Mouse (Mus musculus): ENCODE results near the gene Map3k14. TPM values are rescaled to one million over a fixed set of nuclear protein-coding genes. Genes with fewer than 3 reads are reported as not detected.

Map3k14 gene
- polyA plus RNA-seq (2014; fragmentation: Nextera tagmentation; extraction: Ambion mirVana) = 3.3 and 4.8 TPM in 2 replicates

DNA sequence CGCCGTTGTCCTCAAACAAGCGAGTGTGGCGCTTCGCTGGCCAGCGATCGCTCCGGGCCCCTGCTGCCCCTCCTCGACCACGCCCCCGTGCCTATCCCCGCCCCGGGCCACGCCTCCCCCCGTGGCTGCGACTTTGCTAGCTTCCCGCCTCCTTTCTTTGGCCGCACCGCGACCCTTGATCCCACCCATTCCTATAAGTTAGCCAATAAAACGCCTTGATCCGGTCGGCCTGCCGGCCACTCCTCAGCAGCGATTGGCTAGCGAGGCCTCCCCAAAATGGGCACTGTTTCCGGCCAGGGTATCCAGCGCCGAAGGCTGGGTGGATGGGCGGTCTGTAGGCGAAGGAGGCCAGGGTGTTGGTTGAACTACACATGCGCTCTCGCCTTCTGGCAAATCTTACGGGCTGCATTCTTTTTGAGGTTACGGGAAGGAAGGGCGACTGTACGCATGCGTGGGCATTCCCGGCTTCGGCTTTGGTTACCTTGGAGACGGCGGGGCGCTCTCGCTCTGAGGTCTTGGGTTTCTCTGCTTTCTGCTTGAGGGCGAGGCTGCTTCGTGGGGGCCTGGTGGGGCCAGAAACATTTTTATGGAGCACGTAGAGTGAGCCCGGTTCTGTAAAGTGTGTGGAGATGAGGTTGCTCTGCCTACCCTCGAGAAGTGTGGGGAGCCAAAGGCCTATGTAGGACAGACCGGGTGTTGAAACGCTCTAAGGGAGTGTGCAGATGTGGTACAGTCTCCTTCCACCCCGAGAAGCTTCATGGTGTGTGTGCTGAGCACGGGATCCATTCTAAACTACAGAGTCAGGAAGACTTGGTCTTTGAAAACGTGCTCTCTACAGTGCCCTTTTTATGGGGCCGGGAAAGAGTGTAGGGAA, at the start of gene Map3k14:
TSS of gene Map3k14 (minus strand) at position 127 of the 874 bp plus-strand sequence.
- H3K9ac ChIP-seq (ENCODE audit: low read depth, low read length) = peak within 1 kb of the TSS; percentile 83
- H3K4me3 ChIP-seq (ENCODE audit: low read length) = peak within 1 kb of the TSS; percentile 69
- peak within 1 kb of the TSS; percentile 81 for H3K4me2 ChIP-seq (replicated peaks; ENCODE audit: low read depth, low read length)
- 1% methylated on average over 53 of the region's 55 CpGs for WGBS
- H3K27me3 ChIP-seq (ENCODE audit: control insufficient read depth, insufficient read depth, low read length) = no peaks in the 10 kb centered on the region
- H3K36me3 ChIP-seq (ENCODE audit: control insufficient read depth, insufficient read depth, low read length) = no peaks in the 10 kb centered on the region
- peaks cover 44% of the 10 kb centered on the region for H3K4me1 ChIP-seq (ENCODE audit: control insufficient read depth, insufficient read depth, low read length)
- ATAC-seq (ENCODE audit: low FRiP score, low TSS enrichment) = peak; percentile 99
- peak within 1 kb of the TSS; percentile 87 for H3K27ac ChIP-seq (ENCODE audit: low read depth, low read length)
- H3K9me3 ChIP-seq (ENCODE audit: control insufficient read depth, low read length) = no peaks in the 10 kb centered on the region

DNA sequence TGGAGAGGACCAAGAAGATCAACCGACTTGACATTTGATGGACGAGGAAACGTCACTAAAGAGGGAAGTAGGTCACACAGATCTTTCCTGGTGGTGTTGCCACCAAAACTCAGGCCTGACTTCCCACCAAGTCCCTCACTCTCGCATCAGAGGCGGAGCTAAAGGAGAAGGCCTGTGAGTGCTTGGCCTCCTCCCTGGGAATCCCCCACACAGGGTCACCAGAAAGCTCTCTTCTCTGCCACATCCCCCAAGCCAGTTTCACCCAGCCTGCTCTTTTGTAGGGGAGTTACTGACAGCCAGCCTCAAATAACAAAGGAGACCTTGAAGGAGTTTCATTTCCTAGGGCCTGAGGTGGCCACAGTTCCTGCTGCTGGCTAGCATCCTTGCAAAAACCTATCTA, 48.1 kb upstream of the Map3k14 start:
- Histone ChIP-seq H3K27me3 (ENCODE audit: control insufficient read depth, insufficient read depth, low read length) (no peaks in the 10 kb centered on the region), H3K4me3 (ENCODE audit: low read length) (no peak overlapping the region), H3K9me3 (ENCODE audit: control insufficient read depth, low read length) (no peaks in the 10 kb centered on the region), H3K4me2 (replicated peaks; ENCODE audit: low read depth, low read length) (no peak overlapping the region), H3K9ac (ENCODE audit: low read depth, low read length) (0 out of 2 replicates have a peak overlapping the region, but pooled peaks have one; percentile 7), H3K27ac (ENCODE audit: low read depth, low read length) (peak overlapping the region; percentile 51), H3K4me1 (ENCODE audit: control insufficient read depth, insufficient read depth, low read length) (peaks cover 14% of the 10 kb centered on the region), H3K36me3 (ENCODE audit: control insufficient read depth, insufficient read depth, low read length) (no peaks in the 10 kb centered on the region)
- no peak for ATAC-seq (ENCODE audit: low FRiP score, low TSS enrichment)
- WGBS = 67% methylated on average over 5 of the region's 5 CpGs

DNA sequence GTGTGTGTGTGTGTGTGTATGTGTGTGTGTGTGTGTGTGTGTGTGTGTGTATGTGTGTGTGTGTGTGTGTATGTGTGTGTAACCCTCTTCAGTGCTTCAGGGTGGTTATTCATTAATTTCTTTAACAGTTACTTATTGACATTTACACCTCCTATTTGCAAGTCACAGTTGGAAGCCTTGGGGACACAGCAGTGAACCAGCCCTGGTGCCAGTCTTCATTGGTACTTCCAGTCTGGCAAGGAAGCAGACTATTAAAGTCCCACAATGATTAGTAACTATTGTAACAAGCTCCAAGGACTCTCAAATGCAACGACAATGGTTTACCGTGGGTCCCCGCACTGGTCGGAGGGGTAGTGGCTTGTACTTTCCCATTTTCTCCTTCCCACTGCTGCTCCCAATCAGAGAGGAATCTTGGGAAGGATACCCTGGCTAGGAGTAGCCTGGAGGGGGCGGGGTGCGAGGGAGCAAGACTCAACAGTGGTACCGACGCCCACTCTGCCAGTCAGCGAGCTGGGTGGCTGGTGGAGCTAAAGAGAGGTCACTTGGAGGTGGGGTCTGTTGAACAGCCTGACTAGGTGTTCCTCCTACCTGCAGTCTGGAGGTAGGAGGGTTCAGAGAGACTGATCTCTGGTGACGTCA, 47.6 kb upstream of the Map3k14 start:
- H3K27me3 ChIP-seq (ENCODE audit: control insufficient read depth, insufficient read depth, low read length) = no peaks in the 10 kb centered on the region
- H3K9me3 ChIP-seq (ENCODE audit: control insufficient read depth, low read length) = no peaks in the 10 kb centered on the region
- no peak overlapping the region for H3K4me2 ChIP-seq (replicated peaks; ENCODE audit: low read depth, low read length)
- H3K9ac ChIP-seq (ENCODE audit: low read depth, low read length) = no peak overlapping the region
- no peak overlapping the region for H3K4me3 ChIP-seq (ENCODE audit: low read length)
- ATAC-seq (ENCODE audit: low FRiP score, low TSS enrichment) = no peak
- H3K36me3 ChIP-seq (ENCODE audit: control insufficient read depth, insufficient read depth, low read length) = no peaks in the 10 kb centered on the region
- WGBS = 71% methylated on average over 10 of the region's 10 CpGs
- H3K4me1 ChIP-seq (ENCODE audit: control insufficient read depth, insufficient read depth, low read length) = peaks cover 14% of the 10 kb centered on the region
- H3K27ac ChIP-seq (ENCODE audit: low read depth, low read length) = peak overlapping the region; percentile 51

DNA sequence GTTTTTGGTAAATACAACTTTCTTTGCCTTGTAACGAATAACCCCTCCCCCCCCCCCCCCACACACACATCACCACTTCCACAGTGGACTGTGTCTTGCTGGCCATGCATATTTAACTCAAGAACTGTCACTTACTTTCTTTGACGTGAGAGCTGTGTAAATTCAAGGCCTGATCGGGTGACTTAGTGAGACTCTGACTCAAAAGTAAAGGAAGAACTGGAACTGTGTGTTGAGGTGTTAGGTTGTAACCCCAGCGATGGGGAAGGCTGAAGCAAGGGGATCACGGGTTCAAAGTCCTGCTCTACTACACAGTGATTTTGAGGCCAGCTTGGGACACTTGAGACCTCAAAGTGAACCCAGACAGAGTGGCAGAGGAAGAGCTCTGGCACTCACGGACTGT, 46.3 kb upstream of the Map3k14 start:
- Histone ChIP-seq H3K9ac (ENCODE audit: low read depth, low read length) (no peak overlapping the region), H3K27ac (ENCODE audit: low read depth, low read length) (no peak overlapping the region), H3K27me3 (ENCODE audit: control insufficient read depth, insufficient read depth, low read length) (no peaks in the 10 kb centered on the region), H3K4me2 (replicated peaks; ENCODE audit: low read depth, low read length) (no peak overlapping the region), H3K4me1 (ENCODE audit: control insufficient read depth, insufficient read depth, low read length) (peaks cover 14% of the 10 kb centered on the region), H3K4me3 (ENCODE audit: low read length) (no peak overlapping the region), H3K36me3 (ENCODE audit: control insufficient read depth, insufficient read depth, low read length) (no peaks in the 10 kb centered on the region), H3K9me3 (ENCODE audit: control insufficient read depth, low read length) (no peaks in the 10 kb centered on the region)
- no peak for ATAC-seq (ENCODE audit: low FRiP score, low TSS enrichment)
- WGBS = 75% methylated on average over 6 of the region's 6 CpGs

GRCm38 (mm10) chr11:103312655-103313255, 45.5 kb upstream of the Map3k14 start:
- H3K27ac ChIP-seq (ENCODE audit: low read depth, low read length) = peak overlapping the region; percentile 38; the same call in 1 of the 2 replicates
- H3K36me3 ChIP-seq (ENCODE audit: control insufficient read depth, insufficient read depth, low read length) = no peaks in the 10 kb centered on the region
- 46% methylated on average over 8 of the region's 8 CpGs for WGBS

DNA sequence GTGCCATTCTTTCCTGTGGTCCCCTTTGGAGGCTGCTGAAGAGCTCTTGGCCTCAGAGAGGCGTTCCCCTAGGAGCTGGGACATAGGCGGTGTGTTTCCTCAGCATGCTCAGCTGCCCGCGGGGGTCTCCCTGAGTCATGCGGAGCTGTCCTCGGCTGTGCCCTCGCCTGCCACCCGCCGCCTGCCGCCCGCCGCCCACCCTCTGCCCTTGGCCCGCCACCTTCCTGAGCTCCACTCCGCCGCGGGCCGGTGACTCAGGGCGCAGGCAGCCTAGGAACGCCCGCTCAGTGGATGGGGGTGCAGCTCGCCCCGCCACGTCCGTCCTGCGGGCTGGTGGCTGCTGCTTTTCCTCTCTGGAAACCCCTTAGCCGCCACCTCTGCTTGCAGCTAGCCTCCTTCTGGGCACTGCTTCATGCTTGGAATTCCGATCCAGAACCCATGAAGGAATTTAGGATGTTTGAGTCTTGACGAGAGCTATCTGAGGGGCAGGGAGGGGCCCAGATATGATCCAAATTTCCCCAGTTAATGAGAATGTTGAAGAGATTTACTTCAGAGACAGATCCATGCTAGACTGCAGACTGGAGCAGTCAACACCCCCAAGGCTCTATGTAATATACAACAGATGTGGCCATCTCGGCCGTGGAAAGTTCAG, 44.8 kb upstream of the Map3k14 start:
- Histone ChIP-seq H3K4me2 (replicated peaks; ENCODE audit: low read depth, low read length) (peak overlapping the region; percentile 42), H3K9ac (ENCODE audit: low read depth, low read length) (peak overlapping the region; percentile 37; the same call in 1 of the 2 replicates), H3K9me3 (ENCODE audit: control insufficient read depth, low read length) (no peaks in the 10 kb centered on the region), H3K36me3 (ENCODE audit: control insufficient read depth, insufficient read depth, low read length) (no peaks in the 10 kb centered on the region), H3K27me3 (ENCODE audit: control insufficient read depth, insufficient read depth, low read length) (no peaks in the 10 kb centered on the region), H3K4me1 (ENCODE audit: control insufficient read depth, insufficient read depth, low read length) (peaks cover 14% of the 10 kb centered on the region), H3K27ac (ENCODE audit: low read depth, low read length) (peak overlapping the region; percentile 10; the same call in 1 of the 2 replicates), H3K4me3 (ENCODE audit: low read length) (peak overlapping the region; percentile 26; the same call in 1 of the 2 replicates)
- WGBS = 3% methylated on average over 30 of the region's 30 CpGs
- ATAC-seq (ENCODE audit: low FRiP score, low TSS enrichment) = peak; percentile 71

More at GRCm38 (mm10) chr11:103312655-103313255, 45.5 kb upstream of the Map3k14 start:
- H3K4me3 ChIP-seq (ENCODE audit: low read length) = no peak overlapping the region
- H3K4me2 ChIP-seq (replicated peaks; ENCODE audit: low read depth, low read length) = no peak overlapping the region
- no peak overlapping the region for H3K9ac ChIP-seq (ENCODE audit: low read depth, low read length)
- no peaks in the 10 kb centered on the region for H3K27me3 ChIP-seq (ENCODE audit: control insufficient read depth, insufficient read depth, low read length)
- no peak for ATAC-seq (ENCODE audit: low FRiP score, low TSS enrichment)
- H3K9me3 ChIP-seq (ENCODE audit: control insufficient read depth, low read length) = no peaks in the 10 kb centered on the region
- peaks cover 14% of the 10 kb centered on the region for H3K4me1 ChIP-seq (ENCODE audit: control insufficient read depth, insufficient read depth, low read length)

DNA sequence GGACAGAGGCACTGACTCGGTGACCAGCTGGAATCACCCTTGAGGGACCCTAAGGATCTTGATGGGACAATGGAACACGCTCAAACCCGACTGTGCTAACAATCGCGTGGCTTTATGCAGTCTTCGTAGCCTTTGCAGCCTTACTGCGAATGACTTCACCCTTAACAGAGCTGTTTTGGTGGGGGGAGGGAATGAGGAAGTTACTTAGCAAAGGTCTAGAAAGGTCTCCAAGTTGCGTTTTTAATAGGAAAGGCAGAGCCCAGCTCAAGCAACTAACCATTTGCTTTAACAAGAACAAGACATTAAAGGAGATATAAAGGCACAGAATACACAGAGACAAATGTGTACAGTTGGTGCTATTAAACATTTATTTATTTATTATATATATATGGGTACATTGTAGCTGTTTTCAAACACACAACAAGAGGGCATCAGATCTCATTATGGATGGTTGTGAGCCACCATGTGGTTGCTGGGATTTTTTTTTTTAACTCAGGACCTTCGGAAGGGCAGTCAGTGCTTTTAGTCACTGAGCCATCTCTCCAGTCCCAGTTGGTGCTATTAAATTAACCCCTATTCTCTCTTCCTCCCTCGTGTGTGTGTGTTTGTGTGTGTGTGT, 42.8 kb upstream of the Map3k14 start:
- WGBS = 74% methylated on average over 10 of the region's 10 CpGs
- ATAC-seq (ENCODE audit: low FRiP score, low TSS enrichment) = no peak
- H3K9me3 ChIP-seq (ENCODE audit: control insufficient read depth, low read length) = no peaks in the 10 kb centered on the region

DNA sequence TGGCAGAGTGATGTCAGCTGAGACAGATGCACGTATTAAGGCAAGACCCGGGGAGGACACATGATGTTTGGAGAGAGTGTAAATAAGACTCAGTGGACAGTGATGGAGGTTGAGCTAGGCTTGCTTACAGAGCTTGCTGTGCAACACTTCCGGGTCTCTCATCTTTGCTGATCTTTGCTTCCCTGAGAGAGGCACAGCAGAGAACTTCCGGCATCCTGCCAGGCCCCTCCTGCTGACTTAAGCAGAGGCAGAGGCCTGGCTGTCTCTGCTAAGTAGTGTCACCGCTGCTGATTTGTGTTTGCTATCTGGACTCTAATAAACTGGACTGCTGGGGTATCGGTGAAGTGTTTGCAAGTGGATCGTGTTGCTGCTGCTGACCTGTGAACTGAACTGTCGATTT, 40.6 kb upstream of the Map3k14 start:
- H3K36me3 ChIP-seq (ENCODE audit: control insufficient read depth, insufficient read depth, low read length) = no peaks in the 10 kb centered on the region
- 50% methylated on average over 8 of the region's 8 CpGs for WGBS
- H3K9ac ChIP-seq (ENCODE audit: low read depth, low read length) = no peak overlapping the region
- ATAC-seq (ENCODE audit: low FRiP score, low TSS enrichment) = no peak
- H3K27ac ChIP-seq (ENCODE audit: low read depth, low read length) = no peak overlapping the region
- no peak overlapping the region for H3K4me3 ChIP-seq (ENCODE audit: low read length)
- H3K4me1 ChIP-seq (ENCODE audit: control insufficient read depth, insufficient read depth, low read length) = peaks cover 2% of the 10 kb centered on the region; the same call in 1 of the 2 replicates
- no peaks in the 10 kb centered on the region for H3K27me3 ChIP-seq (ENCODE audit: control insufficient read depth, insufficient read depth, low read length)
- H3K9me3 ChIP-seq (ENCODE audit: control insufficient read depth, low read length) = no peaks in the 10 kb centered on the region
- no peak overlapping the region for H3K4me2 ChIP-seq (replicated peaks; ENCODE audit: low read depth, low read length)

More for the DNA sequence above, 42.8 kb upstream of the Map3k14 start:
- Histone ChIP-seq H3K4me2 (replicated peaks; ENCODE audit: low read depth, low read length) (no peak overlapping the region), H3K27me3 (ENCODE audit: control insufficient read depth, insufficient read depth, low read length) (no peaks in the 10 kb centered on the region), H3K4me1 (ENCODE audit: control insufficient read depth, insufficient read depth, low read length) (peaks cover 7% of the 10 kb centered on the region), H3K36me3 (ENCODE audit: control insufficient read depth, insufficient read depth, low read length) (no peaks in the 10 kb centered on the region), H3K27ac (ENCODE audit: low read depth, low read length) (no peak overlapping the region), H3K9ac (ENCODE audit: low read depth, low read length) (no peak overlapping the region), H3K4me3 (ENCODE audit: low read length) (no peak overlapping the region)
